Mouse (Mus musculus) olfactory bulb, adult 2 months (tissue): ENCODE measurements around the gene Otud6a. TPM values are rescaled to one million over a fixed set of nuclear protein-coding genes. Genes with fewer than 3 reads are reported as not detected.

Experiments used
- H3K27ac ChIP-seq: fragments of 200-500 bp; 2 replicates; pipeline ENCODE4 v1.5.1; 2012; ENCODE audit warnings: low read depth, low read length; ENCODE audit not compliant: insufficient read depth
- H3K4me1 ChIP-seq: fragments of 200-500 bp; 2 replicates; pipeline ENCODE4 v1.6.1; 2012; ENCODE audit warnings: low read length; ENCODE audit not compliant: control insufficient read depth, insufficient read depth
- H3K4me3 ChIP-seq: fragments of 200-500 bp; 2 replicates; pipeline ENCODE4 v1.5.1; 2012; ENCODE audit warnings: mild to moderate bottlenecking, low read depth, low read length, moderate library complexity; ENCODE audit not compliant: insufficient read depth
- CTCF ChIP-seq: fragments of 200-500 bp; IDR thresholded peaks from 2 replicates; pipeline ENCODE4 v1.5.1; 2012; ENCODE audit warnings: low read depth, mild to moderate bottlenecking, low read length, moderate library complexity; ENCODE audit not compliant: insufficient read depth
- POLR2A ChIP-seq: fragments of 200-500 bp; IDR thresholded peaks from 2 replicates; pipeline ENCODE4 v1.6.1; 2012; ENCODE audit warnings: mild to moderate bottlenecking, low read depth, low read length, moderate library complexity; ENCODE audit not compliant: insufficient read depth
- WGBS: fragments of 180-500 bp; shearing (Covaris S2); methylation state at CpG from one replicate; pipeline ENCODE4 v1.1.7; 2018; 5-methylcytosine and 5-hydroxymethylcytosine counted together
- polyA plus RNA-seq: library from polyadenylated mRNA; stranded (reverse); fragments of >200 nt; gene quantifications from 2 replicates; pipeline ENCODE4 v1.2.4, GENCODE M21; 2012; ENCODE audit warnings: low replicate concordance; ENCODE audit not compliant: missing spikeins, insufficient read depth, insufficient read length

Gene Otud6a
- polyA plus RNA-seq, 1 experiment: not detected

GRCm38 (mm10) chrX:100443532-100443931 lies 14.7 kb downstream of the Otud6a start:
- H3K27ac ChIP-seq: no peak overlapping the region
- no peak overlapping the region for H3K4me3 ChIP-seq
- WGBS: 95% methylated on average over 7 of the region's 7 CpGs
- H3K4me1 ChIP-seq: no peaks in the 10 kb centered on the region
- TF ChIP-seq POLR2A: no peak
- no peak for TF ChIP-seq CTCF

- no peak overlapping the region for H3K27ac ChIP-seq
- no peak overlapping the region for H3K4me3 ChIP-seq
- H3K4me1 ChIP-seq: no peaks in the 10 kb centered on the region
- 42% methylated on average over 4 of the region's 4 CpGs for WGBS
- TF ChIP-seq POLR2A (no peak), CTCF (no peak)
Measured at GRCm38 (mm10) chrX:100468047-100468446, 39.2 kb downstream of the Otud6a start.

- H3K27ac ChIP-seq: no peak overlapping the region
- 61% methylated on average over 3 of the region's 3 CpGs for WGBS
- no peak overlapping the region for H3K4me3 ChIP-seq
- no peaks in the 10 kb centered on the region for H3K4me1 ChIP-seq
- no peak for TF ChIP-seq POLR2A
- TF ChIP-seq CTCF: no peak
Measured at GRCm38 (mm10) chrX:100470126-100470525, 41.3 kb downstream of the Otud6a start.

- no peak overlapping the region for H3K27ac ChIP-seq
- WGBS: 81% methylated on average over 3 of the region's 3 CpGs
- 0 out of 2 replicates have a peak, but pooled peaks cover 1% of the 10 kb centered on the region for H3K4me1 ChIP-seq
- H3K4me3 ChIP-seq: no peak overlapping the region
- TF ChIP-seq CTCF (no peak), POLR2A (no peak)
Measured at GRCm38 (mm10) chrX:100471491-100471890, 42.7 kb downstream of the Otud6a start.

- H3K4me1 ChIP-seq: 0 out of 2 replicates have a peak, but pooled peaks cover 2% of the 10 kb centered on the region
- WGBS: 63% methylated on average over 4 of the region's 4 CpGs
- no peak overlapping the region for H3K4me3 ChIP-seq
- TF ChIP-seq CTCF (no peak), POLR2A (no peak)
- H3K27ac ChIP-seq: no peak overlapping the region
Measured at GRCm38 (mm10) chrX:100475569-100476223, 46.9 kb downstream of the Otud6a start.

Other genes starting within 250 kb of the Otud6a start
- gene Awat2, start 13.7 kb downstream of the Otud6a start, polyA plus RNA-seq: not detected in 2 replicates
- not detected in 2 replicates for gene Igbp1, start 65.3 kb downstream of the Otud6a start, polyA plus RNA-seq
- gene Dgat2l6, start 95.8 kb downstream of the Otud6a start, polyA plus RNA-seq: not detected in 2 replicates
- not detected in 2 replicates for gene Awat1, start 143.2 kb downstream of the Otud6a start, polyA plus RNA-seq
- gene P2ry4, start 165.9 kb downstream of the Otud6a start, polyA plus RNA-seq: not detected in 2 replicates
- not detected in 2 replicates for gene Arr3, start 176.5 kb downstream of the Otud6a start, polyA plus RNA-seq
- gene Kif4, start 196.7 kb downstream of the Otud6a start, polyA plus RNA-seq: not detected in 2 replicates
- gene Pdzd11, start 197.6 kb downstream of the Otud6a start, polyA plus RNA-seq: not detected in 2 replicates